Mouse (Mus musculus) 3134 (cell line): ENCODE measurements around the gene Lcn3.
"Not testable (repeated sequence)": the region's sequence is repeated elsewhere in the genome, so short reads cannot be mapped to it uniquely, and the experiment has no call there.

Experiments used
- DNase-seq: peaks from one replicate; pipeline ENCODE4 v3.0.0-alpha.2; 2011; ENCODE audit warnings: low spot score; ENCODE audit not compliant: insufficient read length; ENCODE audit errors: extremely low read depth

The Lcn3 gene

GRCm38 (mm10) chr2:25765269-25765668 is at the start of gene Lcn3:
TSS of gene Lcn3 (plus strand) at chr2:25765569.
- DNase-seq, result no peak

- DNase-seq, result no peak
Measured at GRCm38 (mm10) chr2:25717222-25717621, 48.1 kb upstream of the Lcn3 start.

GRCm38 (mm10) chr2:25733199-25733930 is 32.0 kb upstream of the Lcn3 start:
- DNase-seq, result no peak

- not testable (repeated sequence) for DNase-seq
Measured at GRCm38 (mm10) chr2:25736709-25737108, 28.7 kb upstream of the Lcn3 start, which contains the start of gene Obp2b. TSS of gene Obp2b (plus strand) at chr2:25737009.

- no peak for DNase-seq
Measured at GRCm38 (mm10) chr2:25741671-25742070, 23.7 kb upstream of the Lcn3 start.

GRCm38 (mm10) chr2:25754201-25754600 is 11.2 kb upstream of the Lcn3 start:
- DNase-seq, result no peak

- DNase-seq, result no peak
Measured at GRCm38 (mm10) chr2:25758064-25758625, 7.2 kb upstream of the Lcn3 start.

- DNase-seq, result no peak
Measured at GRCm38 (mm10) chr2:25767764-25768163, 2.4 kb downstream of the Lcn3 start.

- no peak for DNase-seq
Measured at GRCm38 (mm10) chr2:25773507-25773906, 8.1 kb downstream of the Lcn3 start.

- DNase-seq, result no peak
Measured at GRCm38 (mm10) chr2:25774640-25775039, 9.3 kb downstream of the Lcn3 start.

- no peak for DNase-seq
Measured at GRCm38 (mm10) chr2:25775991-25776390, 10.6 kb downstream of the Lcn3 start.

- DNase-seq, result no peak
Measured at GRCm38 (mm10) chr2:25776717-25777116, 11.3 kb downstream of the Lcn3 start, which contains the start of gene Lcn11. TSS of gene Lcn11 (plus strand) at chr2:25777017.

GRCm38 (mm10) chr2:25779076-25779475 is 13.7 kb downstream of the Lcn3 start:
- DNase-seq, result no peak

- no peak for DNase-seq
Measured at GRCm38 (mm10) chr2:25780921-25781320, 15.6 kb downstream of the Lcn3 start.

GRCm38 (mm10) chr2:25781957-25782356 is 16.6 kb downstream of the Lcn3 start, which contains the start of gene Gm13539:
TSS of gene Gm13539 (plus strand) at chr2:25782257.
- no peak for DNase-seq

GRCm38 (mm10) chr2:25785573-25786322 is 20.4 kb downstream of the Lcn3 start:
- no peak for DNase-seq

GRCm38 (mm10) chr2:25789092-25789491 is 23.7 kb downstream of the Lcn3 start:
- no peak for DNase-seq

GRCm38 (mm10) chr2:25797635-25798034 is 32.3 kb downstream of the Lcn3 start:
- DNase-seq, result no peak

- no peak for DNase-seq
Measured at GRCm38 (mm10) chr2:25798065-25798464, 32.7 kb downstream of the Lcn3 start.

GRCm38 (mm10) chr2:25811711-25812110 is 46.3 kb downstream of the Lcn3 start:
- DNase-seq, result no peak

GRCm38 (mm10) chr2:25813364-25813763 is 48.0 kb downstream of the Lcn3 start:
- DNase-seq, result no peak
